Mouse (Mus musculus) urinary bladder, adult 2 months (tissue): ENCODE measurements around the gene Stox1. TPM values are rescaled to one million over a fixed set of nuclear protein-coding genes. Genes with fewer than 3 reads are reported as not detected.
"Not testable (repeated sequence)": the region's sequence is repeated elsewhere in the genome, so short reads cannot be mapped to it uniquely, and the experiment has no call there.

Experiments
- DNase-seq: peaks from one replicate; pipeline ENCODE4 v3.0.0; 2022; ENCODE audit warnings: low spot score
- polyA plus RNA-seq: library from polyadenylated mRNA; depleted of rRNA; stranded (reverse); fragments of >200 nt; gene quantifications from 2 replicates; pipeline ENCODE4 v1.2.3, GENCODE M21; 2012; rRNA removed

Gene Stox1
- 0.74 and 0.87 TPM in 2 replicates for polyA plus RNA-seq

GRCm38 (mm10) chr10:62725771-62726687 lies at the start of gene Stox1:
Stox1 (minus strand) TSS chr10:62726128.
- peak; percentile 42 for DNase-seq

GRCm38 (mm10) chr10:62750781-62751180 lies 24.9 kb upstream of the Stox1 start:
- DNase-seq, result no peak

- no peak for DNase-seq
These were observed 14.2 kb upstream of the Stox1 start for GRCm38 (mm10) chr10:62739961-62740737.

- DNase-seq, result no peak
These were observed 11.2 kb upstream of the Stox1 start for GRCm38 (mm10) chr10:62736965-62737688.

DNA sequence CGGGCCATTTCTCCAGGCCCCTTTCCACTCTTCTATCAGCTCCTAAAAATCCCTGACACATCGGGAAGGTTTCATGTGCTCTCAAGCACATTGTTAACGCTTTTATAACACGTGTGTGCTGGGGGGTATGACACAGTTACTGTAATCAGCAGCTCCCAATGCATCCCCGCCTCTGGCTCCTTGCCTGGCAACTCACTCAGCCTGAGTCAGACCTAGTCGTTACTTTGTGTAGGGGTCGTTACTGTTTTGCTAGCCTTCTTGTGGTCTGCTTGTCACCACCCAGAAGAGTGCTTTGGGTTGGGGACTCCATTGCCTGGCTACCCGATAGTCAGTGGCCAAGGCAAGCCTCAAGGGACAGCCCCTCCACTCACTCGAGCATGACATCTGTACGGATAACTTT lies 4.9 kb upstream of the Stox1 start:
- DNase-seq, result no peak

- DNase-seq, result no peak
These were observed 992 bp downstream of the Stox1 start for GRCm38 (mm10) chr10:62724936-62725335.

- no peak for DNase-seq
These were observed 3.2 kb downstream of the Stox1 start for GRCm38 (mm10) chr10:62722701-62723100.

GRCm38 (mm10) chr10:62720574-62720973 lies 5.4 kb downstream of the Stox1 start:
- DNase-seq, result not testable (repeated sequence)

GRCm38 (mm10) chr10:62713457-62713856 lies 12.5 kb downstream of the Stox1 start:
- no peak for DNase-seq

DNA sequence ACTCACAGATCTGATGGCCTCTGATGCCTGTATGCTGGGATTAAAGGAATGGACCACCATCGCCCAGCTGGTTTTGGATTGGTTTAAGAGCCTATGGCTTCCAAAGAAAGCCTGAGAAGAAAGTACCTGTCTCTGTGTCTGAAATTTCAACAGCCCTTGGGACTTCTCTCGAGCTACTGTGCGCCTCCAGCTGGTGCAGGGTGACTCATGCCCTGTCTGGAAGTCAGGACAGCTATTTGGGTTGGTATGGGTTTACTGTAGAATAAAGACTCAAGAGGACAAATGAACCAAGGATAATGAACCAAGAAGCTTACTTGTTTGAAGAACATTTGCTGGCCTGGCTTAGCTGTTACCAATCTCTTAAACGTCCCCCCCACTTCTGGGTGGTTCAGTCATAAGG lies 22.3 kb downstream of the Stox1 start:
- DNase-seq, result no peak

DNA sequence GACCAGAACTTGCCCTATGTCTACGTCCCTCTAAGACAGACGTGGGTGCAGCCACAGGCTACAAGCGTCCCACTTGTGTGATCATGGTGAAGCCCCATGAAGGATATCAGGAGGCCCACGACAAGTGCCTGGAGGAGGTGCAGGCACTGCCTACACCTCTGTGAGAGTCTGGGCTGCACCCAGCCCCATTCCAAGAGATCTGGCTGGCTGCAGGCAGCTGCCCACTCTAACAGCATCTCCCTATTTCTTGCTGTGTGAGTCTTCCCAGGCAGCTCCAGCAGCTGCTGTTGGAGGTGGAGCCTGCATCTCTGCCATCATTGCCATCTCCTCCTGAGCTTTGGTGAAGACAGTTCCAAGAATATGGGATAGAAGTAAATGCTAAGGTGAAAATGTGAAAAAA lies 23.5 kb downstream of the Stox1 start:
- no peak for DNase-seq

GRCm38 (mm10) chr10:62692771-62693170 lies 33.2 kb downstream of the Stox1 start:
- no peak for DNase-seq

DNA sequence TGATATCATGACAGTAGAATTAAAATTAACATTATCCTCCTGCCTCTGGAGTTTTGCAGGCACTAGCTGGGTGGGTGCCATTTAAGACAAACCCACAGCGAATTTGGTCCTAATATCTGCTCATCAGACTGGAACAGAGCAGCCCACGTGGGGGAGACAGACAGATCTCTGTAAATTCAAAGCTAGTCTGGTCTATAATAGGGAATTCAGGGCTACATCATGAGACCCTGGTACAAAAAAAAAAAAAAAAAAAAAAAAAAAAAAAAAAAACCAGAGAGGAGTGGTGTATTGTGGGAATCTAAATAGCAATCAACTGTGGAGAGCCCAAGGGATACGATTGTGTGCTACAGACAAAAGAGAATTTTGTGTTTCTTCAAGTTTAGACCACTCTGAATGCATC lies 33.7 kb downstream of the Stox1 start:
- DNase-seq, result no peak

DNA sequence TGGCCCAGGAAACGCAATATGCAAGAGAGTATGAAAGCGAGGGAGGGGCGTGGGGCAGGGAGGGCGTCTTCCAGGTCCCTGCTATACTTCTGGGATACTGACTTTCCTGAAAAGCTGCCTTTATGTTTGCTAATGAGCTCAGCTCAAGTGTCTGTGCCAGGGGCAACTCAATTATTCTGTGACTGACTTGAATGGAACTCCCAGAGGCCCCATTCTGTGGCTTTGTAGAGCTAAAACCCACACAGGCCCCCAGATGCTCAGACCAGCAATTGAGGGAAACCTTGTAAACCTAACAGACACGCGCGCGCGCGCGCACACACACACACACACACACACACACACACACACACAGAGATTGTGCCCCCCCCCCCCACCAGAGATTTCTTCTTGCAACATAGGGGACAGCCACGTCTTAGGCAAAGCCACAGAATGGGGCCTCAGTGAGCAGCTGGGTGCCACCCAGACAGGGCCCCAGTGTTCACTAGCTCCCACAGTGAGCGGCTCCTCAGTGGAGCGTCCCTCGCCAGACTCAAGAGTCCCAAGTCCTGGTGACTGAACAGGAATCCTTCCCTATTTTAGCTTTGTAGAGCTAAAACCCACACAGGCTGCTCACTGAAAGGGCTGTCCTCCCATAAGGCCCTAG lies 38.8 kb downstream of the Stox1 start:
- DNase-seq, result no peak

- DNase-seq, result no peak
These were observed 42.9 kb downstream of the Stox1 start for GRCm38 (mm10) chr10:62683043-62683442.

DNA sequence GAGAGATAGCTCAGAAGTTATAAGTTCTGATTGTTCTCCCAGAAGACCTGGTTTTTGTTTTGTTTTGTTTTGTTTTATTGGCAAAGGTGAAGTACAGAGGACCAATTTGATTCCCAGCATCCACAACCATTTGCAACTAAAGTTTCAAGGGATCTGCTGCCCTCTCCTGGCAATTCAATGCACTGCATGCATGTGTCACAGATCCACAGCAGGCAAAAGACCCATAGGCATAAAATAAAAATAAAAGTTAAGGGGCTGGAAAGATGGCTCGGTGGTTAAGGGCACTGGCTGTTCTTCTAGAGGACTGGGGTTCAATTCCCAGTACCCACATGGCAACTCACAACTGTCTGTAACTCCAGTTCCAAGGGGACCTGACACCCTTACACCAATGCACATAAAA lies 46.1 kb downstream of the Stox1 start:
- no peak for DNase-seq

DNA sequence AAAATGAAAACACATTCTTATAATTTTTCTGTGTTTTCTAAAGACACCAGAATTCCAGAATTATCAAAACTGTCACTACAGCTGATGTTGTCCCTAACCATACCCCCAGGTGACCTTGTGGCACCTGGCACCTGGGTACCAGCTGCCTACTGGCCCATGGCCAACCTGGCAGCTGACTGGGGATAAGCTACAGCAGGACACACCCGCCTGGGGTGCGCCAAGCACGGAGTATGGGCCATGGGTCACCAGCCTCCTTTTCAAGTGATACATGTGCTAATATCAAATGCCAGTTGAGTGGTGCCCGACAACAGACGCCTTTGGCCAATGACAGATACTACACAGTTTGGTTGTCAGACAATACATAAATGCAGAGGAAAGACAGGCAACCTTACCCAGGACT lies 48.6 kb downstream of the Stox1 start:
- no peak for DNase-seq

DNA sequence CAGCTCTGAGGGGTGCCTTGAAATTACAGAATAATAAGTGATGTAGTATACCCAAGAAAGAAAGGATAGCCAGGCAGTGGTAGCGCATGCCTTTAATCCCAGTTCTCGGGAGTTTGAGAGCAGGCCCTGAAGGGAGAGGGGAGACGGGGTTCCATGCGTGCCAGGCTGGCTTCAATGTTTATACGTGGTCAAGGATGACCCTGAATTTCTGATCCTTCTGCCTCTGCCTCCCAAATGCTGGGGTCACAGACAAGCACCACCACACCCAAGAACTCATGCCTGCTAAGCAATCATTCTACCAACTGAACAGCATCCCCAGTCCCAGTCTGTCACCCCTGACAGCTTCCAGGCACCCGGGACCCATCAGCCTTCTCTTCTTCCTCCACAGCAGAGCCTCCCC lies 49.7 kb downstream of the Stox1 start:
- no peak for DNase-seq

- no peak for DNase-seq
These were observed 53.6 kb downstream of the Stox1 start for GRCm38 (mm10) chr10:62672359-62672758.

- no peak for DNase-seq
These were observed 56.7 kb downstream of the Stox1 start for GRCm38 (mm10) chr10:62669245-62669644.

- DNase-seq, result no peak
These were observed 57.5 kb downstream of the Stox1 start for GRCm38 (mm10) chr10:62668463-62668862.

DNA sequence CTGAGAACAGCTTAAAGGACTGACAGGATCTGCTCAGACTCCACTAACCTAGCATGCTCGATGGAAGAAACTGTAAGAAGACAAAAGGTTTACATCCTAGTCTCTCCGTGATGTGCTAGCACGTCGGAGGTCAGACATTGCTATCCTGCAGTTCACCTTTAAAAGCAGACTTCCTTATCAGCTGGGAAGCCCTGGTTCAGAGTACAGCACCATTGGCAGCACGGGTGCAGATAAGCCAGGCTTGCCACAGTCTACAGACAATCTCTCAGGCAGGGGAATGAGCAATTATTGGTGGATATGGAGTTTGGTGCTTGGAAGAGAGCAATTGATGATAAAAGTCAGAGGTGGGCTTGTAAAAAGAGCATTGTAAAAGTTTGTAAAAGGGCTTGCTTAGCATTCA lies 57.9 kb downstream of the Stox1 start:
- no peak for DNase-seq
